Mouse (Mus musculus) midbrain, embryonic 14.5 days (tissue): Measurements from ENCODE around the gene Gja5. TPM values are rescaled to one million over a fixed set of nuclear protein-coding genes. Genes with fewer than 3 reads are reported as not detected.

Source experiments
- ATAC-seq: fragments of 200-750 bp; cut with Nextera tagmentation; 2 replicates; pipeline ENCODE4 v1.8.0; 2017; ENCODE audit warnings: moderate number of reproducible peaks, moderate library complexity; ENCODE audit not compliant: low FRiP score, low TSS enrichment
- DNase-seq: peaks from one replicate; pipeline ENCODE4 v3.0.0-alpha.2; 2015
- H3K27ac ChIP-seq: fragments of 300-500 bp; sonication (generic); replicated peaks from 2 replicates; pipeline ENCODE4 v1.5.1; 2014; ENCODE audit warnings: mild to moderate bottlenecking, low read depth, low read length, moderate library complexity
- H3K27me3 ChIP-seq: fragments of 300-500 bp; sonication (generic); 2 replicates; pipeline ENCODE4 v1.6.1; 2014; ENCODE audit warnings: low read length, control low read depth, mixed read lengths; ENCODE audit not compliant: control insufficient read depth, insufficient read depth
- H3K36me3 ChIP-seq: fragments of 300-500 bp; sonication (generic); 2 replicates; pipeline ENCODE4 v1.6.1; 2014; ENCODE audit warnings: low read length, control low read depth; ENCODE audit not compliant: control insufficient read depth, insufficient read depth
- H3K4me1 ChIP-seq: fragments of 300-500 bp; sonication (generic); 2 replicates; pipeline ENCODE4 v1.6.1; 2014; ENCODE audit warnings: mild to moderate bottlenecking, antibody characterized with exemption, low read length, control low read depth; ENCODE audit not compliant: control insufficient read depth, insufficient read depth
- H3K4me2 ChIP-seq: fragments of 300-500 bp; sonication (generic); 2 replicates; pipeline ENCODE4 v1.6.1; 2014; ENCODE audit warnings: mild to moderate bottlenecking, low read length, moderate library complexity
- H3K4me3 ChIP-seq: fragments of 300-500 bp; sonication (generic); replicated peaks from 2 replicates; pipeline ENCODE4 v1.5.1; 2014; ENCODE audit warnings: low read depth, low read length
- H3K9ac ChIP-seq: fragments of 300-500 bp; sonication (generic); replicated peaks from 2 replicates; pipeline ENCODE4 v1.6.1; 2014; ENCODE audit warnings: mild to moderate bottlenecking, low read length, moderate library complexity
- H3K9me3 ChIP-seq: fragments of 300-500 bp; sonication (generic); 2 replicates; pipeline ENCODE4 v1.6.1; 2016; ENCODE audit warnings: low read length, control low read depth, mixed read lengths; ENCODE audit not compliant: control insufficient read depth
- WGBS: fragments of 180-500 bp; shearing (Covaris S2); extraction: QIAGEN DNeasy Blood & Tissue Kit; methylation state at CpG from one replicate; pipeline ENCODE4 v1.1.7; 2014; 5-methylcytosine and 5-hydroxymethylcytosine counted together
- polyA plus RNA-seq: library from polyadenylated mRNA; unstranded; fragments of >200 nt; fragmentation: Nextera tagmentation; extraction: Ambion mirVana; gene quantifications from 2 replicates; pipeline ENCODE4 v1.2.1, GENCODE M21; 2014

The Gja5 gene
- polyA plus RNA-seq, 1 experiment from 2014 or later, result 2.0 TPM

- WGBS, result 92% methylated on average over 3 of the region's 3 CpGs
- H3K36me3 ChIP-seq, result no peaks in the 10 kb centered on the region
- H3K27ac ChIP-seq, result 0 out of 2 replicates have a peak overlapping the region, but pooled peaks have one; percentile 37
- H3K4me2 ChIP-seq, result no peak overlapping the region
- ATAC-seq (no peak), DNase-seq (no peak)
- no peak overlapping the region for H3K9ac ChIP-seq
- H3K4me3 ChIP-seq, result no peak overlapping the region
- no peaks in the 10 kb centered on the region for H3K27me3 ChIP-seq
- no peaks in the 10 kb centered on the region for H3K9me3 ChIP-seq
- H3K4me1 ChIP-seq, result no peaks in the 10 kb centered on the region
Measured at GRCm38 (mm10) chr3:96979020-96979419, 74.5 kb downstream of the Gja5 start.

DNA sequence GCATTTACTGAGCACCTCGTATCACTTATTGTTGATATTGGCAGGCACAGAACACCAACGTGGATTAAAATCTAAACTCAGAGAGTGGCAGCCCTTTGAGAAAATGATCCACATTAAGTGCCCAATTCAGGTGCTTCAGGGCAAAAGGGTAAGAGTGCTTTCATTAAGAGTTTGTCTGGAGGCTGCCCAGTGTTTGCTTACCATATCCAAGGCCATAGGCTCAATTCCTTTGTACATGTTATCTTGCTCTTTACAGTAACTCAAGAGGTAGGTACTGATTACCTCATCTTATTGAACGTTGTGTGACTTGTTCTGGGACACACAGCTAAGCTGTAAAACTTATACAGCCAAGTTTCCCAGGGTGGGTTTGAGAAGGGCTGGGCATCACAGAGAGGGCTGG is 77.3 kb downstream of the Gja5 start:
- H3K27ac ChIP-seq, result no peak overlapping the region
- no peak overlapping the region for H3K4me2 ChIP-seq
- no peaks in the 10 kb centered on the region for H3K36me3 ChIP-seq
- DNase-seq, result no peak
- 92% methylated on average over 3 of the region's 3 CpGs for WGBS
- no peaks in the 10 kb centered on the region for H3K9me3 ChIP-seq
- no peak overlapping the region for H3K4me3 ChIP-seq
- ATAC-seq, result no peak
- no peaks in the 10 kb centered on the region for H3K27me3 ChIP-seq
- H3K9ac ChIP-seq, result no peak overlapping the region
- H3K4me1 ChIP-seq, result no peaks in the 10 kb centered on the region

- ATAC-seq (no peak), DNase-seq (no peak)
- no peak overlapping the region for H3K9ac ChIP-seq
- 87% methylated on average over 2 of the region's 2 CpGs for WGBS
- no peak overlapping the region for H3K4me2 ChIP-seq
- H3K27me3 ChIP-seq, result no peaks in the 10 kb centered on the region
- H3K36me3 ChIP-seq, result no peaks in the 10 kb centered on the region
- H3K4me1 ChIP-seq, result no peaks in the 10 kb centered on the region
- no peaks in the 10 kb centered on the region for H3K9me3 ChIP-seq
- no peak overlapping the region for H3K4me3 ChIP-seq
- no peak overlapping the region for H3K27ac ChIP-seq
Measured at GRCm38 (mm10) chr3:96982666-96983065, 78.2 kb downstream of the Gja5 start.

DNA sequence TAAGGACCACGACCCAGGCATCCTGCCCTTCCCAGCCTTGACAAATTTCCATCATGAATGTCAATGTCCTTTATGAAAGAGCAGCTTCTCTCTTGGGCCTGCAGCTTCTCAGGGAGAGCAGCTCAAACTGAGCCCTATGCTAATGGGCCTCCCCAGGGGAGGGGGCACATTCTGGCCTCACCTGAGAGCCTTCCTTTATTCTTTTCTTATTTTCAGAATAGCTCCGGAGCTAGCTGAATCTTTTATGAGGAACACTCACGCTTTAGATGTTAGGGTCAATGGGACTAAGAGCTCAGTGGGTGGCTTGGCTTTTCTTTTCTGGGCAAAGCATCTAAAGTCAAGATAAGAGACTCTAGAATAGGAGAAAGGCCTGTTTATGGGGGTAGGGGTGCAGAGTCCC is 88.0 kb downstream of the Gja5 start:
- 14% methylated on average over 3 of the region's 3 CpGs for WGBS
- Histone ChIP-seq H3K9ac (no peak overlapping the region), H3K27ac (no peak overlapping the region), H3K9me3 (no peaks in the 10 kb centered on the region), H3K4me3 (no peak overlapping the region), H3K4me2 (no peak overlapping the region), H3K27me3 (no peaks in the 10 kb centered on the region), H3K36me3 (no peaks in the 10 kb centered on the region), H3K4me1 (no peaks in the 10 kb centered on the region)
- ATAC-seq (no peak), DNase-seq (no peak)

GRCm38 (mm10) chr3:96997770-96998169 is 93.3 kb downstream of the Gja5 start:
- DNase-seq (no peak), ATAC-seq (no peak)
- H3K4me3 ChIP-seq, result no peak overlapping the region
- no peaks in the 10 kb centered on the region for H3K36me3 ChIP-seq
- WGBS, result 70% methylated on average over 6 of the region's 6 CpGs
- no peaks in the 10 kb centered on the region for H3K4me1 ChIP-seq
- H3K27ac ChIP-seq, result no peak overlapping the region
- no peaks in the 10 kb centered on the region for H3K9me3 ChIP-seq
- no peak overlapping the region for H3K9ac ChIP-seq
- H3K27me3 ChIP-seq, result no peaks in the 10 kb centered on the region
- no peak overlapping the region for H3K4me2 ChIP-seq

GRCm38 (mm10) chr3:97003111-97003510 is 98.6 kb downstream of the Gja5 start:
- H3K36me3 ChIP-seq, result no peaks in the 10 kb centered on the region
- WGBS, result 96% methylated on average over 10 of the region's 10 CpGs
- H3K4me1 ChIP-seq, result no peaks in the 10 kb centered on the region
- no peak overlapping the region for H3K27ac ChIP-seq
- H3K9me3 ChIP-seq, result no peaks in the 10 kb centered on the region
- no peak overlapping the region for H3K4me3 ChIP-seq
- no peak for DNase-seq
- H3K4me2 ChIP-seq, result no peak overlapping the region
- no peak overlapping the region for H3K9ac ChIP-seq
- no peak for ATAC-seq
- H3K27me3 ChIP-seq, result no peaks in the 10 kb centered on the region

DNA sequence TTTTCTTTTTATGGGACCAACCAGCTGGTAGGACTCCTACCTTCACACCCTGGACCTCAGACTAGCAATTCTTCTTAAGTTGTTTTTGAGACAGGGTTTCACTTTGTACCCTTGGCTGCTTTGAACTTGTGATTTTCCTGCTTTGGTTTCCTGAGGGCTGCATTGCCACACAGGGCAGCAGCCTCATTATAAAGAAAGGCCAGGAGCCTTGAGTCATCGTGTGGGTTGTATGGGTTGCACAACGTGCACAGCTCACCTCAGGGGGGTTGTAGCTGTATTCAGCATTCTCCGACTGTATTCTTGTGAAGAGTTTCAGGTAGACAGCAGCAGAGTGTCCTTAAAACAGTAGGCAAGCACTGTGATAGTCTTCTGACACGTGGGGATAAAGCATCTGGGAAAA is 100.0 kb downstream of the Gja5 start:
- no peaks in the 10 kb centered on the region for H3K9me3 ChIP-seq
- 85% methylated on average over 4 of the region's 4 CpGs for WGBS
- H3K4me2 ChIP-seq, result no peak overlapping the region
- H3K27me3 ChIP-seq, result no peaks in the 10 kb centered on the region
- DNase-seq (no peak), ATAC-seq (no peak)
- H3K36me3 ChIP-seq, result no peaks in the 10 kb centered on the region
- no peaks in the 10 kb centered on the region for H3K4me1 ChIP-seq
- no peak overlapping the region for H3K9ac ChIP-seq
- H3K4me3 ChIP-seq, result no peak overlapping the region
- H3K27ac ChIP-seq, result no peak overlapping the region

GRCm38 (mm10) chr3:97007010-97007448 is 102.5 kb downstream of the Gja5 start:
- no peak for ATAC-seq
- no peak overlapping the region for H3K4me3 ChIP-seq
- no peaks in the 10 kb centered on the region for H3K36me3 ChIP-seq
- H3K9ac ChIP-seq, result no peak overlapping the region
- 60% methylated on average over 3 of the region's 3 CpGs for WGBS
- no peaks in the 10 kb centered on the region for H3K27me3 ChIP-seq
- DNase-seq, result no peak
- no peak overlapping the region for H3K4me2 ChIP-seq
- H3K9me3 ChIP-seq, result no peaks in the 10 kb centered on the region
- H3K4me1 ChIP-seq, result no peaks in the 10 kb centered on the region
- H3K27ac ChIP-seq, result no peak overlapping the region

GRCm38 (mm10) chr3:97025226-97025625 is 120.7 kb downstream of the Gja5 start:
- H3K4me3 ChIP-seq, result no peak overlapping the region
- H3K27me3 ChIP-seq, result no peaks in the 10 kb centered on the region
- H3K36me3 ChIP-seq, result no peaks in the 10 kb centered on the region
- ATAC-seq (no peak), DNase-seq (no peak)
- H3K9me3 ChIP-seq, result no peaks in the 10 kb centered on the region
- no peaks in the 10 kb centered on the region for H3K4me1 ChIP-seq
- no peak overlapping the region for H3K9ac ChIP-seq
- 82% methylated on average over 5 of the region's 5 CpGs for WGBS
- H3K4me2 ChIP-seq, result no peak overlapping the region
- H3K27ac ChIP-seq, result no peak overlapping the region
